Mouse (Mus musculus) forebrain, embryonic 12.5 days (tissue): ENCODE measurements around the gene Gng12. TPM values are rescaled to one million over a fixed set of nuclear protein-coding genes. Genes with fewer than 3 reads are reported as not detected.

Source experiments
- ATAC-seq: fragments of 200-750 bp; cut with Nextera tagmentation; 2 replicates; pipeline ENCODE4 v1.8.0; 2017; ENCODE audit warnings: moderate TSS enrichment; ENCODE audit not compliant: low FRiP score
- H3K27ac ChIP-seq: fragments of 300-500 bp; sonication (generic); 2 replicates; pipeline ENCODE4 v1.5.1; 2016; ENCODE audit warnings: mild to moderate bottlenecking
- H3K27me3 ChIP-seq: fragments of 300-500 bp; sonication (generic); 2 replicates; pipeline ENCODE4 v1.6.1; 2016; ENCODE audit warnings: mild to moderate bottlenecking
- H3K36me3 ChIP-seq: fragments of 300-500 bp; sonication (generic); replicated peaks from 2 replicates; pipeline ENCODE4 v1.6.1; 2016; ENCODE audit warnings: mild to moderate bottlenecking
- H3K4me1 ChIP-seq: fragments of 300-500 bp; sonication (generic); 2 replicates; pipeline ENCODE4 v1.6.1; 2016
- H3K4me2 ChIP-seq: fragments of 300-500 bp; sonication (generic); 2 replicates; pipeline ENCODE4 v1.6.1; 2016; ENCODE audit warnings: mild to moderate bottlenecking, moderate library complexity
- H3K4me3 ChIP-seq: fragments of 300-500 bp; sonication (generic); replicated peaks from 2 replicates; pipeline ENCODE4 v1.5.1; 2016; ENCODE audit warnings: mild to moderate bottlenecking
- H3K9ac ChIP-seq: fragments of 300-500 bp; sonication (generic); 2 replicates; pipeline ENCODE4 v1.6.1; 2016; ENCODE audit warnings: mild to moderate bottlenecking
- H3K9me3 ChIP-seq: fragments of 300-500 bp; sonication (generic); 2 replicates; pipeline ENCODE4 v1.6.1; 2016
- WGBS: fragments of 180-500 bp; shearing (Covaris S2); methylation state at CpG from one replicate; pipeline ENCODE4 v1.1.7; 2016; 5-methylcytosine and 5-hydroxymethylcytosine counted together
- polyA plus RNA-seq: library from polyadenylated mRNA; unstranded; fragments of >200 nt; fragmentation: Nextera tagmentation; extraction: Ambion mirVana; gene quantifications from 2 replicates; pipeline ENCODE4 v1.2.1, GENCODE M21; 2016

Gng12 gene
- polyA plus RNA-seq, 1 experiment from 2014 or later: 34.4 TPM

DNA sequence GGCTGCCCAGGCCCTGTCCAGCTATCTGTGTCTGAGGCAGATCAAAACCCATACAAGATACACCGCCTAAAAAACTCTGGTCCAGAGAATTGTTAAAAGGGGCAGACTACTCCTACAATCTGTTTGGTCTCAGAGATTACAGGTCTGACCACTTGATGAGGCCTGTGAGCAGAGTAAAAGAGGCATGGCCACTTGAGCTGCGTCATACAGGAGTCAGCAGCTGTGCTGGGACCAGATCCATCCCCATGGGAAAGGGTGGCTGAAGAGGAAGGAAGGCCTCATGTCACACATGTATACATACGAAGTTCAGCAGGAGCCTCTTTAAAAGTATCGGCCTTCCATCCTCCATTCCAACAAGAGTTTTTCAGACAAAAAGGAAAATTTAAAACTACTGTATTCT is 69.0 kb downstream of the Gng12 start:
- 85% methylated on average over 4 of the region's 4 CpGs for WGBS
- Histone ChIP-seq H3K4me1 (peaks cover 13% of the 10 kb centered on the region; the same call in 1 of the 2 replicates), H3K9ac (no peak overlapping the region), H3K27me3 (no peaks in the 10 kb centered on the region), H3K4me2 (no peak overlapping the region), H3K36me3 (no peaks in the 10 kb centered on the region), H3K27ac (no peak overlapping the region), H3K9me3 (no peaks in the 10 kb centered on the region), H3K4me3 (no peak overlapping the region)
- no peak for ATAC-seq

GRCm38 (mm10) chr6:66967788-66968187 is 71.6 kb downstream of the Gng12 start:
- H3K27ac ChIP-seq: no peak overlapping the region
- H3K4me3 ChIP-seq: no peak overlapping the region
- no peak overlapping the region for H3K4me2 ChIP-seq
- no peak overlapping the region for H3K9ac ChIP-seq
- no peaks in the 10 kb centered on the region for H3K9me3 ChIP-seq
- ATAC-seq: no peak
- H3K27me3 ChIP-seq: no peaks in the 10 kb centered on the region
- H3K4me1 ChIP-seq: peaks cover 13% of the 10 kb centered on the region; the same call in 1 of the 2 replicates
- WGBS: 74% methylated on average over 2 of the region's 2 CpGs
- H3K36me3 ChIP-seq: no peaks in the 10 kb centered on the region

DNA sequence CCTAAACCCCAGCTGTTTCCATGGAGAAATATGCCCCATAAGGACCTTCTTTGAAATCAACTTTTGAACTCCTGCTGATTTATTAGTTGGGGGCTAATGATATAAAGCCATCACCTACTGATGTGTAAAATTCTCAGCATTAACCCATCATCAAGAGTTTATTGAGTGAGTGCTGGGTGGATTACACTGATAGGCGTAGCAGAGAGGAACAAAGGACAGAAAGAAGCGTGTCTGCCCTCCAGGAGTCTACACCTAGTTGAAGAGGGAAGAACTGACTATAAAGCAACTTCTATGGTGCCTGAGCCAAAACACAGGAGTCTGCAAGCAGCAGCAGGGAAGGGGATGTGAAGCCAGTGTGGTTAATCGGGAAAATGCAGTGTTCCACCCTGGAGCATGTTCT is 73.2 kb downstream of the Gng12 start:
- Histone ChIP-seq H3K36me3 (no peaks in the 10 kb centered on the region), H3K27me3 (no peaks in the 10 kb centered on the region), H3K4me3 (no peak overlapping the region), H3K4me2 (no peak overlapping the region), H3K4me1 (peaks cover 7% of the 10 kb centered on the region; the same call in 1 of the 2 replicates), H3K9me3 (no peaks in the 10 kb centered on the region), H3K9ac (no peak overlapping the region), H3K27ac (no peak overlapping the region)
- ATAC-seq: no peak
- WGBS: 48% methylated on average over 3 of the region's 3 CpGs

DNA sequence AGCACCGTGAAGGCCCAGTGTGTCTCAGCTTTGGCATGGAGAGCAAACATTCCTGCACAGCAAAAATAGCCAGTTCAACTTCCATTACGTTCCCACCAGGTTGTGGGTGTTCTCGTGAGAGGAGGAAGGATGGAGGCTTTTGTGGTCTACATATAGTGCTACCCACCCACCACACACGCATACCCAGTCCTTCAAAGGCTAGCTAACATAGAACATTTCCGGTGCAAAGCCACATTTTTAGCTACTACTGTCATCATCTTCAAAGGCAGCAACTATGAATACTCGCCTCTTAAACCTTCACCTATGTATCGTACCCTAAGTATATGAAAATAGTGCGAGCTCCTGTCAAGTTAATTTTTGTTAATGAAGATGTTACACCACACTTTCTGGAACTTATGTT is 76.1 kb downstream of the Gng12 start:
- no peak overlapping the region for H3K9ac ChIP-seq
- no peak overlapping the region for H3K27ac ChIP-seq
- H3K36me3 ChIP-seq: no peaks in the 10 kb centered on the region
- H3K4me2 ChIP-seq: no peak overlapping the region
- no peaks in the 10 kb centered on the region for H3K9me3 ChIP-seq
- 80% methylated on average over 8 of the region's 8 CpGs for WGBS
- ATAC-seq: no peak
- no peak overlapping the region for H3K4me3 ChIP-seq
- H3K27me3 ChIP-seq: no peaks in the 10 kb centered on the region
- H3K4me1 ChIP-seq: no peaks in the 10 kb centered on the region; the same call in 1 of the 2 replicates

- H3K9ac ChIP-seq: no peak overlapping the region
- 20% methylated on average over 3 of the region's 3 CpGs for WGBS
- H3K27ac ChIP-seq: no peak overlapping the region
- H3K27me3 ChIP-seq: no peaks in the 10 kb centered on the region
- no peaks in the 10 kb centered on the region; the same call in 1 of the 2 replicates for H3K4me1 ChIP-seq
- no peaks in the 10 kb centered on the region for H3K36me3 ChIP-seq
- no peaks in the 10 kb centered on the region for H3K9me3 ChIP-seq
- H3K4me2 ChIP-seq: no peak overlapping the region
- no peak overlapping the region for H3K4me3 ChIP-seq
- peak; percentile 53; the same call in 1 of the 2 replicates for ATAC-seq
Observed at GRCm38 (mm10) chr6:66973180-66973579, 77.0 kb downstream of the Gng12 start.

DNA sequence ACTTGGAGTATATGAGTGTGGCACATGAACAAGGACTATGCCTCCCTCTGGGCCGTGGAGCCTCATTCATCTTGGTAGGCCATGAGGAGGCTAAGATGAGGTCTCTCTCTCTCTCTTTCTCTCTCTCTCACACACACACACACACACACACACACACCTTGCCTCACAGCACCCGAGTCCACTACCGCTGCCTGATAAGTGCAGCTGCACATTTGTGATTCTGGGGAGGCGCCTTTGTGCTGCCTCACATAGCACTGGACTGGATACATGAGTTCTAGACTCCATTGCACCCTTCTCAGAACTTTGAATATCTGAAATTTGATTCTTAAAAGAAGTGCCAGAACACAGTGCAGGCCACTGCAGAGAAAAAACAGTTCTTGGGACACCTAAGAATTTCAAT is 79.3 kb downstream of the Gng12 start:
- Histone ChIP-seq H3K36me3 (no peaks in the 10 kb centered on the region), H3K4me1 (no peaks in the 10 kb centered on the region; the same call in 1 of the 2 replicates), H3K9me3 (no peaks in the 10 kb centered on the region), H3K27me3 (no peaks in the 10 kb centered on the region), H3K27ac (no peak overlapping the region), H3K9ac (no peak overlapping the region), H3K4me3 (no peak overlapping the region), H3K4me2 (no peak overlapping the region)
- no peak for ATAC-seq
- 92% methylated on average over 4 of the region's 4 CpGs for WGBS

DNA sequence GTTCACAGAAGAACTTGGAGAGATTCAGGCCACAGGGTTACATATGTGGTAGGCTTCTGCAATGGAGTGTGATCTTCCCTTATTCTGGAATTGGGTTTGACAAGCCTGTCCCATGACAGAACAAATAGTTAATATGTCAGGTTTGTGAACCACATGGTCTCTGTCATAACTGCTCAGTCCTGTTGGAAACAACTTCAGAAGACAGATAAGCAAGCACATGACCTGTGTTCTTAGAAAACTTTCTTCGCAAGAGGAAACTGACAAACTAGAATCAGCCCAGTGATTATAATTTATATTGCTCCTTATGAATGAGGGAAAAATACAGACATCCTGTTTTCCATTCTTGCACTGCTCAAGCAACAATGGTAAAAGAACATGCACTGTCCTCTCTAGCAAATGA is 83.0 kb downstream of the Gng12 start:
- WGBS: 89% methylated on average over 1 of the region's 1 CpGs
- Histone ChIP-seq H3K4me1 (no peaks in the 10 kb centered on the region; the same call in 1 of the 2 replicates), H3K4me2 (no peak overlapping the region), H3K36me3 (no peaks in the 10 kb centered on the region), H3K27me3 (no peaks in the 10 kb centered on the region), H3K9ac (no peak overlapping the region), H3K4me3 (no peak overlapping the region), H3K27ac (no peak overlapping the region), H3K9me3 (no peaks in the 10 kb centered on the region)
- no peak for ATAC-seq

DNA sequence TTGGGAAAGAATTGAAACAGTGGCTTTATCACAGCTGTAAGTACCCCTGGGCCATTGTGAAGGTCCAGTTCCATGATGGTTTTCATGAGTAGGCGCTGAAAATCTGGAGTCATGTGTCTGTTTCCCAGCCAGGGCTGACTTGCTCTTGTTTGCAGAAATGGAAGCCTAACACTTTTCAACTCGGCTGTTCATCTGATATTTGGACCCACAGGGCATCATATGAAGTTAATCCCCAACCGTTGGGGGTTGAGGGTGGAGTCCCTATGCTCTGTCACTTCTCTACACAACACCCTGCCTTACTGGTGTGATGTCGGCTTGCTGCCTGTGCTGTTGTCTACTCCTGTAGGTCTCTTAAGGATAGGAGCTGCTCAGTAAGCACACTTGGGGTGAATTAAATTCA is 83.8 kb downstream of the Gng12 start:
- Histone ChIP-seq H3K27me3 (no peaks in the 10 kb centered on the region), H3K4me3 (no peak overlapping the region), H3K4me2 (no peak overlapping the region), H3K9me3 (no peaks in the 10 kb centered on the region), H3K9ac (no peak overlapping the region), H3K4me1 (no peaks in the 10 kb centered on the region), H3K36me3 (no peaks in the 10 kb centered on the region), H3K27ac (no peak overlapping the region)
- ATAC-seq: no peak
- WGBS: 84% methylated on average over 4 of the region's 4 CpGs

DNA sequence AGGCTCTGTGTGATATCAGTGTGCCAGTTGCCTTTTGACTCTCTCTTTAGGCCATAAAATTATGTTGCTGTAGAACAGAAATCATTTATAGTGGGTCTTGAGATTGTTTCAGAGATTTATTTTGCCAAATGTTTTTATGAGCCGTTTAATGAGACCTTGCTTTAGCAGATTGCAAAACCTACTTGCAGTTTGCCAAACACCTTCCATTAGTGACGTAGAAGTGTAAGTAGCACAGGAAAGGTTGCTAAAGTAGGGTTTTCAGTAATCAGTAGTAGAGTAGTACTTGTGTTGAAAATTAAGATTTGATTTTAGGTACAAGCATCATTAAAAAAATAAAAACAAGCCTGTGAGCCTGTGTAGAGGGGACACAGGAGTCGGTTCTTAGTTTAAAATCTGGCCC is 85.2 kb downstream of the Gng12 start:
- ATAC-seq: no peak
- WGBS: 96% methylated on average over 3 of the region's 3 CpGs
- Histone ChIP-seq H3K27me3 (no peaks in the 10 kb centered on the region), H3K4me3 (no peak overlapping the region), H3K4me2 (no peak overlapping the region), H3K27ac (no peak overlapping the region), H3K9me3 (no peaks in the 10 kb centered on the region), H3K4me1 (no peaks in the 10 kb centered on the region), H3K36me3 (no peaks in the 10 kb centered on the region), H3K9ac (no peak overlapping the region)

- no peak for ATAC-seq
- H3K4me3 ChIP-seq: no peak overlapping the region
- WGBS: 67% methylated on average over 1 of the region's 1 CpGs
Observed at GRCm38 (mm10) chr6:66981864-66982263, 85.7 kb downstream of the Gng12 start.

DNA sequence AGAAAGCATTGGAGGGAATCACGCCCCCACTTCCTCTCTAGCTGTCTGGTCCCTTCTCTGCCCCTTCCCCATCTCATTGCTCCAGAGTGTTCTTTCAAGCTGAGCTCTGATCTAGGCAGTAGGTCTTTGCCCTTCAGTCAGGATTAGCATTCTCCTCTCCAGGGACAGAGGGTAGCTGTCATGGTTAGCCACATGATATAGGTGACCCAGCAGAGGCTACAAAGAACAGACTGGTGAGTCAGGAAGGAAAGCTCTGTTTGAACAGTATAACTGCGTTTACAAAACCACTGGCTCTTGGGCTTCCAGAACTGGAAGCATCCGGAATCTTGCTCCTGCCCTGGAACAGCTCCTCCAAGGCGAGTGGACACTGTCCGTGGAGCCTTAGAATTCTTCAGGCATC is 87.9 kb downstream of the Gng12 start:
- H3K27ac ChIP-seq: no peak overlapping the region
- no peak for ATAC-seq
- H3K36me3 ChIP-seq: no peaks in the 10 kb centered on the region
- no peaks in the 10 kb centered on the region for H3K9me3 ChIP-seq
- H3K4me2 ChIP-seq: no peak overlapping the region
- H3K9ac ChIP-seq: no peak overlapping the region
- 90% methylated on average over 5 of the region's 5 CpGs for WGBS
- no peak overlapping the region for H3K4me3 ChIP-seq
- no peaks in the 10 kb centered on the region for H3K4me1 ChIP-seq
- no peaks in the 10 kb centered on the region for H3K27me3 ChIP-seq

More at GRCm38 (mm10) chr6:66981864-66982263, 85.7 kb downstream of the Gng12 start:
- H3K4me1 ChIP-seq: no peaks in the 10 kb centered on the region
- no peak overlapping the region for H3K9ac ChIP-seq
- H3K36me3 ChIP-seq: no peaks in the 10 kb centered on the region
- H3K4me2 ChIP-seq: no peak overlapping the region
- H3K27me3 ChIP-seq: no peaks in the 10 kb centered on the region
- no peaks in the 10 kb centered on the region for H3K9me3 ChIP-seq
- no peak overlapping the region for H3K27ac ChIP-seq

- Histone ChIP-seq H3K4me1 (no peaks in the 10 kb centered on the region), H3K9ac (no peak overlapping the region), H3K36me3 (no peaks in the 10 kb centered on the region), H3K4me2 (no peak overlapping the region), H3K27ac (no peak overlapping the region), H3K27me3 (no peaks in the 10 kb centered on the region), H3K9me3 (no peaks in the 10 kb centered on the region), H3K4me3 (no peak overlapping the region)
- 87% methylated on average over 3 of the region's 3 CpGs for WGBS
- ATAC-seq: no peak
Observed at GRCm38 (mm10) chr6:66984672-66985071, 88.5 kb downstream of the Gng12 start.

GRCm38 (mm10) chr6:66985500-66985899 is 89.3 kb downstream of the Gng12 start:
- Histone ChIP-seq H3K27ac (no peak overlapping the region), H3K9me3 (no peaks in the 10 kb centered on the region), H3K4me2 (no peak overlapping the region), H3K4me1 (no peaks in the 10 kb centered on the region), H3K4me3 (no peak overlapping the region), H3K27me3 (no peaks in the 10 kb centered on the region), H3K9ac (no peak overlapping the region), H3K36me3 (no peaks in the 10 kb centered on the region)
- WGBS: 75% methylated on average over 7 of the region's 7 CpGs
- no peak for ATAC-seq
